Mouse (Mus musculus) bone marrow macrophage, adult 2 months (primary cell): ENCODE data around the gene Mff.

Source experiments
- CTCF ChIP-seq: IDR thresholded peaks from 2 replicates; pipeline ENCODE4 v1.5.1; 2012; ENCODE audit warnings: low read depth, mild to moderate bottlenecking, low read length, moderate library complexity
- POLR2A ChIP-seq: IDR thresholded peaks from 2 replicates; pipeline ENCODE4 v1.6.1; 2012; ENCODE audit warnings: mild to moderate bottlenecking, low read depth, low read length, borderline replicate concordance

DNA sequence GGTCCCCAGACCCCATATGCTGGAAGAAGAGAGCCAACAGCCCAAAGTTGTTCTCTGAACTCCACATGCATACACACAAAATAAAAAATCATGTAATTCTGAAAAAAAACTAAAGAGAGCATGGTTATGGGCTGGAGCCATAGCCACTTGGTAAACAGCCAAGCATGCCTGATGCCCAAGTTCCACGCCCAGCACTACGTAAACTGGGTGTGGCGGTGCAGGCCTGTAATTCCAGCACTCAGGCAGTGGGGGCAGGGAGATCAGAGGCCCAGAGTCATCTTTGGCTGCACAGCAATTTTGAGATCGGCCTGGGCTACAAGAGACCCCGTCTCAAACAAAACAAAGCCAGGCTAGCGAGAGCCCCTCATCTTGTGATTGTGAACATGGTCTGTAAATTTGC lies 60.9 kb downstream of the Mff start:
- TF ChIP-seq POLR2A = no peak
- TF ChIP-seq CTCF = no peak
